Mouse (Mus musculus): ENCODE results near the gene D930020B18Rik.

- TF ChIP-seq POLR2A (IDR thresholded peaks at IDR 0.05; ENCODE audit: low read depth, low read length) (no peak), CTCF (IDR thresholded peaks at IDR 0.05; ENCODE audit: extremely low read depth, insufficient read length, insufficient replicate concordance, low read depth, low read length) (no peak)
Measured at GRCm38 (mm10) chr10:121677019-121677418, 35.6 kb downstream of the D930020B18Rik start.
